In genomic region chr17:84114279-84114994, GRCm38 (mm10) we compare ENCODE assay signal across 8 mouse cellular contexts.
DNase-seq lines count a peak whose midpoint lies in the region; ATAC-seq and TF ChIP-seq lines count a peak whose summit lies in the region.

No protein-coding gene starts in this region.

- H3K27ac ChIP-seq in gastrocnemius, adult 2 months: peak overlapping the region; percentile 86
- H3K27ac ChIP-seq in lung, embryonic 15.5 days: 0 out of 2 replicates have a peak overlapping the region, but pooled peaks have one; percentile 16
- peak overlapping the region; percentile 1; the same call in 1 of the 2 replicates for H3K27ac ChIP-seq in embryonic facial prominence, embryonic 13.5 days
- H3K27ac ChIP-seq in liver, embryonic 14.5 days: peak overlapping the region; percentile 20

- ATAC-seq in lung, embryonic 15.5 days (ENCODE audit: borderline replicate concordance, extremely low read depth, low FRiP score, low TSS enrichment): no peak
- no peak for ATAC-seq in embryonic facial prominence, embryonic 13.5 days (ENCODE audit: insufficient number of reproducible peaks, insufficient read depth, low FRiP score, low TSS enrichment, low read depth)
- peak; percentile 7 for ATAC-seq in liver, embryonic 14.5 days (ENCODE audit: insufficient read depth)

- no peaks in the 10 kb centered on the region for H3K9me3 ChIP-seq in lung, embryonic 15.5 days
- H3K9me3 ChIP-seq in embryonic facial prominence, embryonic 13.5 days: no peaks in the 10 kb centered on the region
- H3K9me3 ChIP-seq in liver, embryonic 14.5 days (ENCODE audit: control insufficient read depth, low read length): no peaks in the 10 kb centered on the region

- H3K4me3 ChIP-seq in gastrocnemius, adult 2 months: no peak overlapping the region
- no peak overlapping the region for H3K4me3 ChIP-seq in lung, embryonic 15.5 days
- no peak overlapping the region for H3K4me3 ChIP-seq in embryonic facial prominence, embryonic 13.5 days
- H3K4me3 ChIP-seq in liver, embryonic 14.5 days (ENCODE audit: insufficient read depth in 1 of 2, low read depth in 2 of 2, low read length in 2 of 2): no peak overlapping the region

- WGBS in lung, embryonic 15.5 days: 59% methylated on average over 9 of the region's 9 CpGs
- 72% methylated on average over 9 of the region's 9 CpGs for WGBS in embryonic facial prominence, embryonic 13.5 days
- 37% methylated on average over 9 of the region's 9 CpGs for WGBS in liver, embryonic 14.5 days (ENCODE audit: insufficient replicate concordance)

- no peak overlapping the region for H3K9ac ChIP-seq in lung, embryonic 15.5 days
- no peak overlapping the region for H3K9ac ChIP-seq in embryonic facial prominence, embryonic 13.5 days
- peak overlapping the region; percentile 45 for H3K9ac ChIP-seq in liver, embryonic 14.5 days (replicated peaks)

- intact Hi-C loops in gastrocnemius, adult 2 months (cut with DNase I): loop anchor here (1.0 to 10.0 kb wide), 5 partner anchors 74 to 310 kb away; no protein-coding TSS in a partner anchor
- intact Hi-C loops in gastrocnemius, postnatal 36 days (cut with DNase I): loop anchor here (1.0 to 5.0 kb wide), 4 partner anchors 76 to 272 kb away; no protein-coding TSS in a partner anchor

- no peak for TF ChIP-seq CTCF in gastrocnemius, adult 2 months (IDR thresholded peaks at IDR 0.05)
- TF ChIP-seq CTCF in liver, embryonic 14.5 days (IDR thresholded peaks at IDR 0.05; ENCODE audit: low read depth): no peak

- peaks cover 47% of the 10 kb centered on the region for H3K4me1 ChIP-seq in lung, embryonic 15.5 days
- H3K4me1 ChIP-seq in embryonic facial prominence, embryonic 13.5 days: peaks cover 54% of the 10 kb centered on the region
- H3K4me1 ChIP-seq in liver, embryonic 14.5 days (replicated peaks; ENCODE audit: control insufficient read depth in 2 of 2, insufficient read depth in 2 of 2, low read length in 1 of 2): peaks cover 63 to 73% of the 10 kb centered on the region in 2 experiments

- H3K27me3 ChIP-seq in lung, embryonic 15.5 days: no peaks in the 10 kb centered on the region
- no peaks in the 10 kb centered on the region for H3K27me3 ChIP-seq in embryonic facial prominence, embryonic 13.5 days
- no peaks in the 10 kb centered on the region for H3K27me3 ChIP-seq in liver, embryonic 14.5 days (ENCODE audit: control insufficient read depth, insufficient read depth, low read length)

- no peak; the same call in 1 of the 2 replicates for TF ChIP-seq EP300 in liver, embryonic 14.5 days (IDR thresholded peaks at IDR 0.05; ENCODE audit: low read depth)

- H3K4me2 ChIP-seq in lung, embryonic 15.5 days: no peak overlapping the region
- no peak overlapping the region for H3K4me2 ChIP-seq in embryonic facial prominence, embryonic 13.5 days
- no peak overlapping the region for H3K4me2 ChIP-seq in liver, embryonic 14.5 days (ENCODE audit: low read depth)

- DNase-seq in gastrocnemius, adult 2 months: no peak
- DNase-seq in gastrocnemius, postnatal 36 days: no peak
- DNase-seq in lung, postnatal 36 days: no peak
- no peak for DNase-seq in liver, embryonic 14.5 days (ENCODE audit: low read depth in 3 of 3, low spot score in 3 of 3)
- DNase-seq in left cerebral cortex, adult 8-10 months (ENCODE audit: low spot score in 2 of 2): no peak
- DNase-seq in retina, postnatal 1 day: no peak

- H3K36me3 ChIP-seq in lung, embryonic 15.5 days: no peaks in the 10 kb centered on the region
- no peaks in the 10 kb centered on the region for H3K36me3 ChIP-seq in embryonic facial prominence, embryonic 13.5 days
- H3K36me3 ChIP-seq in liver, embryonic 14.5 days (replicated peaks; ENCODE audit: control insufficient read depth, insufficient read depth, low read depth): no peaks in the 10 kb centered on the region

Comparison
In these comparisons a context has a peak if more than half of its experiments do, and no peak if none do; other contexts are left out.
1. H3K27ac ChIP-seq: peak in every context shown above with its lines; median percentile 86 in gastrocnemius, adult 2 months; 20 in liver, embryonic 14.5 days; 16 in lung, embryonic 15.5 days; 1 in embryonic facial prominence, embryonic 13.5 days.